In the genomic region with DNA sequence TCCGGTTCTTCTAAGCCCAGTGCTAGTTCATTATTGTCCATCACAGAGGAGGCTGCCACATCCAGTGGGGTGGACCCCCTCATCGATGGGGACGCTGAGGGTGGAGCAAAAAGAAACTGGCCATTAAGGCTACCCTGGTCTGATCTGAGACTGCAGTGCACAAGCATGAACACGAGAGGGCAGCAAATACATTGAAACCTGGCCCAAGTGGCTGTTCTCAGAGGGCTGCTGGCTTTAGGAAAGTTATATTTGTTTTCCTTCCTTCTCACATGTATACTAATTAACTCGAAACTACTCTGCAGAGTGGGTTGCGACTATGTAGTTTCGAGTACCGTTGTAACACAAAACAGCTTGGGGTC, we compare ENCODE assay signal across 9 mouse cellular contexts.
DNase-seq lines count a peak whose midpoint lies in the region; ATAC-seq and TF ChIP-seq lines count a peak whose summit lies in the region.
"Had no signal": no experiment of that assay in that cellular context is flagged by ENCODE, and none has a peak within 500 bp of the region (broad histone marks: within the 10 kb centered on the region; RNA-seq: fewer than 3 reads in every experiment).

No protein-coding gene starts in this region.

- no peak overlapping the region for H3K4me2 ChIP-seq in midbrain, embryonic 13.5 days (replicated peaks)

- peak; percentile 18 for DNase-seq in 3134 (ENCODE audit: extremely low read depth, insufficient read length, low spot score)
- DNase-seq in Patski (ENCODE audit: low read depth, low spot score) = no peak
- peak; percentile 78 to 85 for DNase-seq in cerebellum, postnatal 10 days
- peak; percentile 39 to 55 for DNase-seq in frontal cortex, postnatal 25 days (ENCODE audit: low spot score in 2 of 2)
- DNase-seq in left cerebral cortex, postnatal 25 days (ENCODE audit: low spot score in 2 of 2) = peak; percentile 73 to 79
- peak; percentile 7 for DNase-seq in splenic B cell, adult 2 months (ENCODE audit: low read depth, low spot score)

- no peak overlapping the region for H3K27ac ChIP-seq in midbrain, embryonic 13.5 days

- peak; percentile 82 for TF ChIP-seq CTCF in Patski (IDR thresholded peaks at IDR 0.05)

- H3K9ac ChIP-seq in midbrain, embryonic 13.5 days (replicated peaks) = no peak overlapping the region

- POLR2A ChIA-PET in Patski (lab: Charles Lee) = no interaction called here

- no peaks in the 10 kb centered on the region for H3K4me1 ChIP-seq in midbrain, embryonic 13.5 days (replicated peaks)

- no peaks in the 10 kb centered on the region for H3K27me3 ChIP-seq in Patski
- no peaks in the 10 kb centered on the region for H3K27me3 ChIP-seq in midbrain, embryonic 13.5 days
- no peaks in the 10 kb centered on the region for H3K27me3 ChIP-seq in splenic B cell, adult 2 months (ENCODE audit: control insufficient read depth, insufficient read depth, low read length, poor library complexity, severe bottlenecking)

- CTCF ChIA-PET in Patski (lab: Charles Lee) = interaction anchor here (0.7 to 2.6 kb wide), 5 partner anchors 11 to 502 kb away, joined by 3 to 15 read pairs (median 3); no protein-coding TSS in a partner anchor

- H3K9me3 ChIP-seq in midbrain, embryonic 13.5 days = no peaks in the 10 kb centered on the region

- peak; percentile 87 for ATAC-seq in Patski
- ATAC-seq in inflammation-experienced regulatory T-cells, adult 6 months = peak; percentile 74
- ATAC-seq in midbrain, embryonic 13.5 days = peak; percentile 87

- H3K36me3 ChIP-seq in midbrain, embryonic 13.5 days = no peaks in the 10 kb centered on the region
- H3K36me3 ChIP-seq in splenic B cell, adult 2 months (ENCODE audit: control insufficient read depth, insufficient read depth, low read length, poor library complexity, severe bottlenecking) = no peaks in the 10 kb centered on the region

- no peak overlapping the region for H3K4me3 ChIP-seq in midbrain, embryonic 13.5 days (replicated peaks)
- H3K4me3 ChIP-seq: erythroblast, embryonic 14.5 days had no signal

- WGBS in midbrain, embryonic 13.5 days = 20% methylated on average over 8 of the region's 8 CpGs

- in situ Hi-C loops in Patski (cut with MboI; ENCODE audit: low pct_unique_long_range_greater_than_20kb) = loop anchor here (5.0 to 25.0 kb wide), 3 partner anchors 432 to 987 kb away; a partner anchor contains a TSS

- intact Hi-C loops in left cerebral cortex, postnatal 25 days (cut with DNase I) = loop anchor here (2.0 to 10.0 kb wide), 4 partner anchors 417 to 635 kb away; a partner anchor contains a TSS
